Mouse (Mus musculus): ENCODE results near the gene Ccr2. TPM values are rescaled to one million over a fixed set of nuclear protein-coding genes. Genes with fewer than 3 reads are reported as not detected.

Gene Ccr2
- polyA plus RNA-seq, 1 experiment from 2014 or later: 1.0 TPM

- no peak for ATAC-seq (replicated peaks; ENCODE audit: low FRiP score, low read depth)
- no peak for TF ChIP-seq CTCF (IDR thresholded peaks at IDR 0.05; ENCODE audit: low read depth)
- no peaks in the 10 kb centered on the region for H3K27me3 ChIP-seq (ENCODE audit: insufficient read depth, low read length)
These were observed 44.6 kb downstream of the Ccr2 start for GRCm38 (mm10) chr9:124146307-124146706.

More at GRCm38 (mm10) chr9:124146307-124146706, 44.6 kb downstream of the Ccr2 start:
- Histone ChIP-seq H3K4me1 (replicated peaks; ENCODE audit: insufficient read depth, low read length) (no peaks in the 10 kb centered on the region), H3K4me3 (replicated peaks; ENCODE audit: low read depth, low read length) (no peak overlapping the region), H3K36me3 (ENCODE audit: insufficient read depth, low read length) (no peaks in the 10 kb centered on the region), H3K4me2 (ENCODE audit: low read length) (no peak overlapping the region), H3K27ac (no peak overlapping the region), H3K9me3 (replicated peaks; ENCODE audit: low read length) (no peaks in the 10 kb centered on the region), H3K9ac (ENCODE audit: low read depth, low read length) (no peak overlapping the region)
- DNase-seq (ENCODE audit: low spot score): no peak

Other genes starting within 250 kb of the Ccr2 start
- 0.04 and 0.05 TPM in 2 replicates for gene Xcr1, start 239.9 kb upstream of the Ccr2 start, polyA plus RNA-seq (2015; fragmentation: Nextera tagmentation; extraction: Ambion mirVana)
- gene Ccr1, start 133.3 kb upstream of the Ccr2 start, polyA plus RNA-seq (2015; fragmentation: Nextera tagmentation; extraction: Ambion mirVana): 2.8 and 3.0 TPM in 2 replicates
- not detected in 2 replicates for gene Ccr1l1, start 123.5 kb upstream of the Ccr2 start, polyA plus RNA-seq (2015; fragmentation: Nextera tagmentation; extraction: Ambion mirVana)
- gene Ccr3, start 80.0 kb upstream of the Ccr2 start, polyA plus RNA-seq (2015; fragmentation: Nextera tagmentation; extraction: Ambion mirVana): not detected in 2 replicates
- 1.0 TPM in 2 replicates for gene Ccr5, start 19.6 kb downstream of the Ccr2 start, polyA plus RNA-seq (2015; fragmentation: Nextera tagmentation; extraction: Ambion mirVana)
- gene 2010315B03Rik, start 210.7 kb downstream of the Ccr2 start, polyA plus RNA-seq (2015; fragmentation: Nextera tagmentation; extraction: Ambion mirVana): 14.6 and 16.7 TPM in 2 replicates

Measured in kidney, postnatal 0 days (tissue).